Mouse (Mus musculus) heart, adult 2 months (tissue): ENCODE data around the gene Foxe1.

Source experiments
- CTCF ChIP-seq: fragments of 200-600 bp; IDR thresholded peaks from 2 replicates; pipeline ENCODE4 v1.8.1; 2022; ENCODE audit warnings: antibody characterized with exemption, mild to moderate bottlenecking, moderate library complexity
- EP300 ChIP-seq: fragments of 200-500 bp; IDR thresholded peaks from 2 replicates; pipeline ENCODE4 v1.6.1; 2011; ENCODE audit warnings: low read depth, low read length, control low read depth; ENCODE audit not compliant: insufficient read depth
- POLR2A ChIP-seq: fragments of 200-500 bp; IDR thresholded peaks from 2 replicates; pipeline ENCODE4 v1.6.1; 2011; ENCODE audit warnings: mild to moderate bottlenecking, low read depth, low read length, control low read depth; ENCODE audit not compliant: insufficient read depth

GRCm38 (mm10) chr4:46337990-46338389 lies 5.4 kb upstream of the Foxe1 start:
- TF ChIP-seq POLR2A: no peak
- no peak for TF ChIP-seq CTCF
- TF ChIP-seq EP300: no peak
